Mouse (Mus musculus) R1 (cell line): ENCODE measurements around the gene Aldh3b3.

Experiments used
- DNase-seq: peaks from one replicate; pipeline ENCODE4 v3.0.0-alpha.2; 2018; ENCODE audit warnings: low read depth, low spot score

Gene Aldh3b3

GRCm38 (mm10) chr19:4000949-4001525 is 42.6 kb downstream of the Aldh3b3 start:
- DNase-seq: no peak

DNA sequence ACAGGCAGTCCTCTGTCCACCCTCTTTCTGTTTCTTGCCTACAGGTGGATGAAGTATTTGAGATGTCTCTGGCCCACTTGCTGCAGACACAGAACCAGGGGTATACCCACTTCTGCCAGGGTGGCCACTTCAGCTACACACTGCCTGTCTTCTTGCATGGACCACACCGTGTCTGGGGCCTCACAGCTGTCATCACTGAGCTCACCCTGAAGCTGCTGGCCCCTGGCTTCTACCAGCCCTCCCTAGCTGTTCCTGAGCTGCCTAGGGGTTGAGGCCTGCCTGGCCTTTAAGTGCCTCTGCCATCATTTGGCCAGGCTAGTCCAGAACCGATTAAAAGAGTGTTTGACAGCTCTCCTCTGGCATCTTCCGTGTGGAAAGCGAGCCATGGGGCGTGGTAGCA is 43.3 kb downstream of the Aldh3b3 start:
- no peak for DNase-seq

- DNase-seq: no peak
Measured at GRCm38 (mm10) chr19:4003112-4003511, 44.7 kb downstream of the Aldh3b3 start, which contains the start of gene Doc2g. Doc2g (plus strand) TSS chr19:4003313.

- no peak for DNase-seq
Measured at GRCm38 (mm10) chr19:4003641-4004040, 45.2 kb downstream of the Aldh3b3 start.

DNA sequence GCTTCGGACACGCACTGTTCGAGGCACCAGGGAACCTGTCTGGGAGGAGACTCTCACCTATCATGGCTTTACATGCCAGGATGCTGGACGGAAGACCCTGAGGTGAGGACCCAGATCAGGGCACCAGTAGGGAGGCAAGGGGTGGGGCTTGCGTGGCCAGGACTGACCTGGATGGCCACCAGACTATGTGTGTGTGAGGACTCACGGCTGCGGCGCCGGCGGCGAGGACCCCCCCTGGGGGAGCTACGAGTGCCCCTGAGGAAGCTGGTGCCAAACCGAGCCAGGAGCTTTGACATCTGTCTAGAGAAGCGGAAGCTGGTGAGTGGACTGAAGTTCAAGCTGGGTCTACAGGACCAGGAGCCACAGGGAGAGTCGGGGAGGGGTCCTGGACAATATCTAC is 45.9 kb downstream of the Aldh3b3 start:
- no peak for DNase-seq

GRCm38 (mm10) chr19:4005091-4005490 is 46.6 kb downstream of the Aldh3b3 start:
- no peak for DNase-seq

GRCm38 (mm10) chr19:4005971-4006370 is 47.5 kb downstream of the Aldh3b3 start:
- DNase-seq: no peak

DNA sequence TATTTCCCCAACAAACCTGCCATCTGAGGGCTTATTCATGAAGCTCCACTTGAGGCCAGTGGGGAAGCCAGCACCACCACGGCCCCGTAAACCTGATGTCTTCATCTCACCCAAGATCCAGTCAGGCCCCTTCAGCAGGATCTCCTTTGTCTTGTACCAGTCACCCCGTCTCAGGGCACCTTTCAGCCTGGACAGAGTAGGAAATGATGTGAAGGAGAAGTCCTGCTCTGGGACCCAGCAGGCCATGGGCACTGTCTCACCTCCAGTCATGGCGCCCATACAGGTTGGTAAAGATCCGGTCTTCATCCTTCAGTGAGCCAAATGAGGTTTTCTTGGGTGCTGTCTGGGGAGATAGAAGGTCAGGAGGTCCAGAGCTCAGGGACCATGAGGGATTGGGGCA is 52.6 kb downstream of the Aldh3b3 start:
- DNase-seq: no peak

GRCm38 (mm10) chr19:4012432-4013022 is 54.1 kb downstream of the Aldh3b3 start, which contains the start of gene Ndufv1:
Ndufv1 (minus strand) TSS chr19:4012806.
- DNase-seq: peak; percentile 100

- no peak for DNase-seq
Measured at GRCm38 (mm10) chr19:4013066-4013465, 54.6 kb downstream of the Aldh3b3 start.

- DNase-seq: no peak
Measured at GRCm38 (mm10) chr19:4014802-4015201, 56.4 kb downstream of the Aldh3b3 start.

DNA sequence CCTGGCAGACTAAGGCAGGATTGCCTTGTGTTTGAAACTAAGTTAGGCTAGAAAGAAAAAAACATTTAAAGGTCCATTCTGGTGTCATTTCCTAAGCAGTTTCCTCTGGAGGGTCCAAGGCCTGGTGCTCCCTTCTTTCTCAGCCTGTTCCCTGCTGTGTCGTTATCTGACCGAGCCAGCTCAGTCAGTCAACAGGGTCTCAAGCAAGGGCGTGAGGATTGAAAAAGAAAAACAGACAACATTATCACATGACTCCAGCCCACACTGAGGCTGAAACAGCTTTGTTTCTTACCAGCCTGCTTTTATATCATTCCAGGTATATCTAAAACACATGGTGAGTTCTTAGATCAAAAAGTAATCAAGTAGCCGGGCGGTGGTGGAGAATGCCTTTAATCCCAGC is 57.2 kb downstream of the Aldh3b3 start:
- peak; percentile 48 for DNase-seq

GRCm38 (mm10) chr19:4017921-4018587 is 59.6 kb downstream of the Aldh3b3 start:
- DNase-seq: peak; percentile 27

DNA sequence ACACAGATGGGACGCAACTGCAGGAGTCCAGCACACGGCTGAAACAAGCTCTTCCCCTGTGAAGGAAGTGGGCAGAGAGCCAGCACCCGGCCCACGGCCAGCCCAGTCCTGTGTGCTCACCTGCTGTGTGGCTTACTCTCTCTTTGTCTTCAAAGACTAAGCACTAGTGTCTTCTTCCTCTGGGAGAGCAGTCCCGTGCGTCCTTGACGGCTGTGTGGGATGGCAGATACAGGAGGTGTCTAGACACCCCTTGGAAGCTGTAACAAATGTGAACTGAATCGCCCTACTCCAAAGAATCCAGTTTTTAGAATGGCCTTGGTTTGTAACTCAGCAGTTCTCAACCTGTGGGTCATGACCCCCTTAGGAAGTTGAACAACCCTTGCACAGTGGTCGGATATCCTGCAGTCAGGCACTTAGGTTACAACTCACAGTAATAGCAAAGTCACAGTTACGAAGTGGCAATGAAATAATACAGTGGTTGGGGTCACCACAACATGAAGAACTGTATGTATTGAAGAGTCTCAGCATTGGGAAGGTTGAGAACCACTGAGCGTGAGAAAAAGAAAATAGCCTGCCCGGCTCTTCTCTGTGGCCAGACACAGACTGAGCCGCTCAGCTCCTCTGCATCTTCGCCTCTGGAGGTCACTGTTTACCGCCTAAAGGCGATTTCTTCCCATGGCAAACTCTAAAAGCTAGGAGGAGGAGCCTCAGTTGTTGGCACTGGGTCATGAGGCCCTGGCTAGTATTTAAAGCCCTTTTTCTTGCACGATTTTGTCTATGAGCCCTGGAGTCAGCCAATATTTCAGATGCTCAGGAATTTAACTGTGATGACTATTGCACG is 60.5 kb downstream of the Aldh3b3 start:
- DNase-seq: peak; percentile 91
